Mouse (Mus musculus): ENCODE data around the gene Galnt14. TPM values are rescaled to one million over a fixed set of nuclear protein-coding genes. Genes with fewer than 3 reads are reported as not detected.

Gene Galnt14
- polyA plus RNA-seq, 1 experiment from 2014 or later: 0.30 TPM

DNA sequence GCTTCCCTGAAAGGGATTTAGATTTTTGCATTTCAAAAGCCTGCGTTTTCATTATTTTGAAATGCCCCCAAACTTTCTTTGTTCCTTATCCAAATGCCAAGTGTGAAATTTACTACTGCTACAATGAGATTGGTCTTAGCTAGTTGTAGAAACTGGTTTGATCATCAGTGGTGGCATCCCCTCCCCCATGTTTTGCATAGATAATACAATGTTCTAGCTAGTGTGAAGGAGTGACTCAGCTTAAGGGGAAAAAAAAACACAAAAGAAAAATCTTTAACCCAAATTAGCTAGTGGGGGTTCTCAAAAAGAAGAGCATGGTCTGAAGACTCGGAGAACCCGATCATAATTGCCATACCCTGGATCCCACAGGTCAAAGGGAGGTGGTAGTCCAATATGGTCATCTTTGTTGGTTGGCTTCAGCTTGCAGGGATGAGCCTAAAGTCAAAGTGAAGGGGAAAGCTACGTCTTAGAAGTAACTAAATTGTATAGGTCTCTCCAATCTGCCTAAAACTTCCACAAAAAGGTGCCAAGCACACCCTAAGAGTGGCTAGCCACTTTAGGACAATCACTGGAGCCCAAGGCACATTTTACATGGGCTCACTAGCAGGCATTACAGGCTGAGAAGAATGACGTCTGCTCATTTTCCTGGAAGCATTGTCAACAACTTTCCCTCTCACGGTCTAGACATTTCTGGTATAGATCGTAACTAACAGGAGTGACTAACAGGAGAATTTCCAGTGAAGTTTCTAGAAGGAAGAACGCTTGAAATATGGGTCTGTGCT lies 4.4 kb upstream of the Galnt14 start:
- H3K9me3 ChIP-seq (ENCODE audit: control insufficient read depth): no peaks in the 10 kb centered on the region
- no peak overlapping the region for H3K4me2 ChIP-seq (replicated peaks; ENCODE audit: low read depth)
- no peaks in the 10 kb centered on the region for H3K4me1 ChIP-seq (replicated peaks; ENCODE audit: control insufficient read depth, insufficient read depth, low read length)
- no peak for ATAC-seq
- H3K9ac ChIP-seq (ENCODE audit: low read depth, low read length): no peak overlapping the region
- H3K4me3 ChIP-seq (ENCODE audit: low read depth, low read length): no peak overlapping the region
- 79% methylated on average over 8 of the region's 8 CpGs for WGBS
- no peak overlapping the region for H3K27ac ChIP-seq (ENCODE audit: low read depth, low read length)
- no peak for TF ChIP-seq CTCF (IDR thresholded peaks at IDR 0.05; ENCODE audit: low read depth)
- H3K27me3 ChIP-seq (replicated peaks; ENCODE audit: control insufficient read depth, insufficient read depth, low read length): peaks cover 31% of the 10 kb centered on the region
- H3K36me3 ChIP-seq (ENCODE audit: control insufficient read depth, insufficient read depth): no peaks in the 10 kb centered on the region

DNA sequence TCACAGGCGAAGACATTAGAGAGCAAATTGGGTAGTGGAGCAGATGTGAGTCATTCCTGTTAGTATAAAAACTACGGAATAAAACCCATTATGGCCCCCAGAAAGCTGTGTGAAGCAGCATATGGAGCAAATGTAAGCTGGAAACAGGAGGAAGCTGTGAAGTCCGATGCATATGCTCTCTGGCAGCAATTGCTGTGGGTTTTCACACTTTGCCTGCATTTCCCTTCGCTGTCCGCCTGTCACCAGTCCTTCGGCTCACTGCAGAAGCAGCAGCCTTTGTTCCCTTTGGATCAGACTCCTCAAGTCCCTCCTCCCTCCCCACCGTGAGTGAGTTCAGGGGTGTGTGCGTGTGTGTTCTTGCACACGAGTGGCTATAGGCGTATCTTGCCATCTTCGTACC lies 3.1 kb upstream of the Galnt14 start:
- Histone ChIP-seq H3K4me1 (replicated peaks; ENCODE audit: control insufficient read depth, insufficient read depth, low read length) (no peaks in the 10 kb centered on the region), H3K4me2 (replicated peaks; ENCODE audit: low read depth) (no peak overlapping the region), H3K9ac (ENCODE audit: low read depth, low read length) (no peak overlapping the region), H3K9me3 (ENCODE audit: control insufficient read depth) (no peaks in the 10 kb centered on the region), H3K4me3 (ENCODE audit: low read depth, low read length) (no peak overlapping the region), H3K27ac (ENCODE audit: low read depth, low read length) (no peak overlapping the region), H3K36me3 (ENCODE audit: control insufficient read depth, insufficient read depth) (no peaks in the 10 kb centered on the region), H3K27me3 (replicated peaks; ENCODE audit: control insufficient read depth, insufficient read depth, low read length) (peaks cover 44% of the 10 kb centered on the region)
- WGBS: 53% methylated on average over 11 of the region's 11 CpGs
- no peak for TF ChIP-seq CTCF (IDR thresholded peaks at IDR 0.05; ENCODE audit: low read depth)
- no peak for ATAC-seq

- 72% methylated on average over 15 of the region's 15 CpGs for WGBS
- Histone ChIP-seq H3K4me1 (replicated peaks; ENCODE audit: control insufficient read depth, insufficient read depth, low read length) (no peaks in the 10 kb centered on the region), H3K27ac (ENCODE audit: low read depth, low read length) (no peak overlapping the region), H3K27me3 (replicated peaks; ENCODE audit: control insufficient read depth, insufficient read depth, low read length) (peaks cover 42% of the 10 kb centered on the region), H3K9me3 (ENCODE audit: control insufficient read depth) (no peaks in the 10 kb centered on the region), H3K9ac (ENCODE audit: low read depth, low read length) (no peak overlapping the region), H3K4me3 (ENCODE audit: low read depth, low read length) (no peak overlapping the region), H3K36me3 (ENCODE audit: control insufficient read depth, insufficient read depth) (no peaks in the 10 kb centered on the region), H3K4me2 (replicated peaks; ENCODE audit: low read depth) (no peak overlapping the region)
- TF ChIP-seq CTCF (IDR thresholded peaks at IDR 0.05; ENCODE audit: low read depth): no peak
- no peak for ATAC-seq
Measured at GRCm38 (mm10) chr17:73711919-73712318, 1.7 kb upstream of the Galnt14 start.

DNA sequence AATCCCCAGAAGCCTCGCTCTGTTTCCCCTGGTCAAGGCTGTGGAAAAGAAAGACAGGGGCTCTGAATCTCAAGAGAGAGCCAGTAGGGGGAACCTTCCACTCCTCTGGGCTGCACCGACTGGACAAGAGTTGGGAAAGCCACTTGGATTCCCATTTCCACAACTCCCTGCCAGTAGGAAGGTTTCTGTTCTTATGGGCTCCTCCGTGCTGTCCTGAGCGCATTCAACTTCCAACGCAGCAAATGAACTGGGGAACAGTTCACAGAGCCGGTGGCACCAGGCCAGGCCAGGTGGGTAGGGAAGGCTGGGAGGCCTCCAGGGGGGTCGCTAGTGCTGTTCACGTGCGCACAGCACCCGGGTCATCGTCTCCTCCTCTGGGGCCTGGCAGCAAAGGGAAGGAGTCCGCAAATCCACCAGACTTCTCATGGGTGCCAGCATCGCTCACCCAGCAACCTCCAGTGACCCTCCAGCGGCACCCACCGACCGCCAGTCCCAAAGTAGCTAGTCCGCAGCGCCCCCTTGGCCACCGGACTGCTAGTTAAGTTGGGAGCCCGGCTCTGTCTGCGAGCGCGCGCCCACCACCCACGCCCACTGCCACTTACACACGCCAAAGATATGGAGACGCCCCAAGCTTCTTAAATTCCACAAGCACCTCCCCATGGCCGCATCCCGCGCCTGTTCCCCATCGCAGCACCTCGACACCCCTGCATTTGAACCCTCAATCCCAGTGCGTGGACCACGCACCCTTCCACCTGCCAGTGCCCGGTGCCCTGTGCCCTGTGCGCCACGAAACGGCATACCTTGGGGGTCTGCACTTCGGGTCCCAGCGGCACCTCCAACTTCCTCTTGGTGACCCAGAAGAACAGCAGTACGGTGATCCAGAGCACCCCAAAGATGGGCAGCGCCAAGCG lies 867 bp downstream of the Galnt14 start:
- H3K4me2 ChIP-seq (replicated peaks; ENCODE audit: low read depth): peak overlapping the region; percentile 85
- no peaks in the 10 kb centered on the region for H3K9me3 ChIP-seq (ENCODE audit: control insufficient read depth)
- peaks cover 38% of the 10 kb centered on the region for H3K27me3 ChIP-seq (replicated peaks; ENCODE audit: control insufficient read depth, insufficient read depth, low read length)
- H3K4me1 ChIP-seq (replicated peaks; ENCODE audit: control insufficient read depth, insufficient read depth, low read length): no peaks in the 10 kb centered on the region
- no peaks in the 10 kb centered on the region for H3K36me3 ChIP-seq (ENCODE audit: control insufficient read depth, insufficient read depth)
- no peak for TF ChIP-seq CTCF (IDR thresholded peaks at IDR 0.05; ENCODE audit: low read depth)
- H3K27ac ChIP-seq (ENCODE audit: low read depth, low read length): no peak overlapping the region
- ATAC-seq: no peak
- WGBS: 4% methylated on average over 43 of the region's 43 CpGs
- H3K4me3 ChIP-seq (ENCODE audit: low read depth, low read length): peak overlapping the region; percentile 47
- no peak overlapping the region for H3K9ac ChIP-seq (ENCODE audit: low read depth, low read length)

- H3K4me2 ChIP-seq (replicated peaks; ENCODE audit: low read depth): no peak overlapping the region
- H3K4me1 ChIP-seq (replicated peaks; ENCODE audit: control insufficient read depth, insufficient read depth, low read length): no peaks in the 10 kb centered on the region
- no peak overlapping the region for H3K4me3 ChIP-seq (ENCODE audit: low read depth, low read length)
- H3K9me3 ChIP-seq (ENCODE audit: control insufficient read depth): no peaks in the 10 kb centered on the region
- ATAC-seq: no peak
- TF ChIP-seq CTCF (IDR thresholded peaks at IDR 0.05; ENCODE audit: low read depth): no peak
- 91% methylated on average over 6 of the region's 6 CpGs for WGBS
- no peak overlapping the region for H3K9ac ChIP-seq (ENCODE audit: low read depth, low read length)
- peaks cover 38% of the 10 kb centered on the region for H3K27me3 ChIP-seq (replicated peaks; ENCODE audit: control insufficient read depth, insufficient read depth, low read length)
- H3K36me3 ChIP-seq (ENCODE audit: control insufficient read depth, insufficient read depth): no peaks in the 10 kb centered on the region
- no peak overlapping the region for H3K27ac ChIP-seq (ENCODE audit: low read depth, low read length)
Measured at GRCm38 (mm10) chr17:73708451-73708850, 1.8 kb downstream of the Galnt14 start.

DNA sequence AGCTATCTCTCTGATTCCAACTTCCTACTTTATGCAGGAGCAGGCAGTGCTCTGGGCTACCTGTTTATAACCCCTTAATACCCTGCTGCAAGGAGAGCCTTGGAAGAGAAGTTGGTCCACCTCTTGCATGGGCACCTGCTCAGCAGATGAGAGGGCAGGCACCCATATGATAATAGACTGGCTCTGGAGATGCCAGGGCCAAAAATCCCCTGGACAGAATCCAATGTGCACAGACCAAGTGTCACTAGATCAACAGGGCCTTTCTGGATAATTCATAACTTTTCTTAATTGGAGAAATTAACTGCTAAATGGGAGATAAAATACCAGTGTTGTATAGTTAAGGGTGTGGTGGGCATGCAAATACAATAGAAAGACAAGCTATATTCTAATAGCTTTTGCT lies 6.7 kb downstream of the Galnt14 start:
- TF ChIP-seq CTCF (IDR thresholded peaks at IDR 0.05; ENCODE audit: low read depth): no peak
- Histone ChIP-seq H3K9ac (ENCODE audit: low read depth, low read length) (no peak overlapping the region), H3K27ac (ENCODE audit: low read depth, low read length) (no peak overlapping the region), H3K4me1 (replicated peaks; ENCODE audit: control insufficient read depth, insufficient read depth, low read length) (no peaks in the 10 kb centered on the region), H3K27me3 (replicated peaks; ENCODE audit: control insufficient read depth, insufficient read depth, low read length) (peaks cover 5% of the 10 kb centered on the region; the same call in 1 of the 2 replicates), H3K4me2 (replicated peaks; ENCODE audit: low read depth) (no peak overlapping the region), H3K9me3 (ENCODE audit: control insufficient read depth) (no peaks in the 10 kb centered on the region), H3K4me3 (ENCODE audit: low read depth, low read length) (no peak overlapping the region), H3K36me3 (ENCODE audit: control insufficient read depth, insufficient read depth) (no peaks in the 10 kb centered on the region)
- ATAC-seq: no peak

All from intestine, postnatal 0 days (tissue).